Mouse (Mus musculus) bone marrow macrophage, adult 2 months (primary cell): ENCODE data around the gene Cryab.

Experiments
- CTCF ChIP-seq: IDR thresholded peaks from 2 replicates; pipeline ENCODE4 v1.5.1; 2012; ENCODE audit warnings: low read depth, mild to moderate bottlenecking, low read length, moderate library complexity
- POLR2A ChIP-seq: IDR thresholded peaks from 2 replicates; pipeline ENCODE4 v1.6.1; 2012; ENCODE audit warnings: mild to moderate bottlenecking, low read depth, low read length, borderline replicate concordance

- TF ChIP-seq CTCF (no peak), POLR2A (no peak)
Measured at GRCm38 (mm10) chr9:50803055-50803671, 52.0 kb downstream of the Cryab start.
